Mouse (Mus musculus) embryonic fibroblast, embryonic 13.5 days (primary cell): ENCODE results near the gene Hmga2.

Experiments
- CTCF ChIP-seq: IDR thresholded peaks from 2 replicates; pipeline ENCODE4 v1.5.1; 2011; ENCODE audit warnings: mild to moderate bottlenecking, control low read depth, low read length, moderate library complexity, borderline replicate concordance; ENCODE audit not compliant: insufficient read depth
- POLR2A ChIP-seq: IDR thresholded peaks from 2 replicates; pipeline ENCODE4 v1.6.1; 2011; ENCODE audit warnings: low read depth, mild to moderate bottlenecking, control low read depth, low read length, moderate library complexity

GRCm38 (mm10) chr10:120371215-120371614 lies 105.1 kb downstream of the Hmga2 start:
- TF ChIP-seq CTCF (no peak), POLR2A (no peak)
